Mouse (Mus musculus): ENCODE results near the gene Muc3.

Gene Muc3

DNA sequence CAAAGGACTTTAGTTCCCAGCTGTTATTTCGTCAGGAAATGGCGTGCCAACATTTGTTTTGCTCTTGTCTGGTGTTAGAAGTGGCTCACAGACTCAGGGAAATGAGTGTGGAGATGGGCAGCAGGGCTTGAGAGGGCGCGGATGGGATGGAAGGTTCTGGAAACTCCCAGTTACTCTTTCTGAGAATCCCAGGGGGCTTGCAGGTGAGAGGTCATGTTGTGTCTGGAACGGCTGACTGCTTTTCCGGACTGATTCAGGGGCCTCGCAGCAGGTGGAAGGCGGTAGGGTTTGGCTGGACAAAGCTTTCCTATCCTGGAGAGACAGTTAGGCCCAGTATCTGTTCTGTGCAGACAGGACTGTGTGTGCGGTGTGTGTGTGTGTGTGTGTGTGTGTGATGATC is 55.4 kb downstream of the Muc3 start:
- DNase-seq (ENCODE audit: low spot score), result no peak

DNA sequence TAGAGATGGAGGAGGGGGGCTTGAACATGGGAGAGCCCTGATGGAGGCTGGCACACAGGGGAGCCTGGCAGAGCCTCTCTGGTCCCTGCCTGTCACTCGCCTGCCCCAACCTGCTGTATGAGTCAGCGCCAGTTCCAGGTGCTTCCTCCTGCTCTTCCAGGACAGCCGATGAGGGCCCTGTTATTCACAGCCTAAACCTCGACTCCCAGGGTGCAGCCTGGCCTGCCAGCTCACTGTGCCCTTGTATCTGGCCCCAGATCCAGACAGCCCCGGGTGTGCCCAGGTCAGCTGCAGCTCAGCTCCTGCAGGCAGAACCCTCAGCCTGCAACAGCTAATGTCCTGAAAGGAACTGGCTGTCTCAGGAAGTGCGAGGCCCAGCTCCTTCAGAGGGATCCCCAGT is 57.6 kb downstream of the Muc3 start:
- DNase-seq (ENCODE audit: low spot score), result no peak

DNA sequence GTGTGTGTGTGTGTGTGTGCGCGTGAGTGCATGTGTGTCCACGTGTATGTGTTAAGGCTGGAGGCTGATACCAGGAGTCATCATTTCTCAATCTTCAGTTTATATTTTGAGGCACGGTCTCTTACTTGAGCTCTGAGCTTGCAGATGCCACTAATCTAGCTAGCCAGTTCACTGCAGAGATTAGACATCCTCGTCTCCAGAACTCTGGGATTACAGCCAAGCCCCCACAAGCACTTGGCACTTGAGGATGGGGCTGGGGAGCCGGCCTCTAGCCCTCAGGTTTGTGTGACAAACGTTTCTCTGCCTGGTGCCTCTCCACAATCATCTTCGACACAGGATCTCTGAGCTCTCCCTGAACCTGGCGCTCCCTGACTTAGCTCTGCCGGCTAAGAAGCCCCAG is 58.3 kb downstream of the Muc3 start:
- no peak for DNase-seq (ENCODE audit: low spot score)

- no peak for DNase-seq (ENCODE audit: low spot score)
Observed at GRCm38 (mm10) chr5:137087410-137087809, 61.7 kb downstream of the Muc3 start.

DNA sequence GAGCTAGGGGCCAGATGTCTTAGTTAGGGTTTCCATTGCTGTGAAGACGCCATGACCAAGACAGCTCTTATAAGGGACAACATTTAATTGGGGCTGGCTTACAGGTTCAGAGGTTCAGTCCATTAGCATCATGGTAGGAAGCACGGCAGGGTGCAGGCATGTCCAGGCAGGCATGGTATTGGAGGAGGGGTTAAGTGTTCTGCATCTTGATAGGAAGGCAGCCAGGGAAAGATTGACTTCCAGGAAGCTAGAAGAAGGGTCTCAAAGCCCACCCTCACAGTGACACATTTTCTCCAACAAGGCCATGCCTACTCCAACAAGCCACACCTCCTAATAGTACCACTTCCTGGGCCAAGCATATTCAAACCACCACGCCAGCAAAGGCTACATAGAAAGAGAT is 63.4 kb downstream of the Muc3 start:
- DNase-seq (ENCODE audit: low spot score), result no peak

GRCm38 (mm10) chr5:137085021-137085420 is 64.1 kb downstream of the Muc3 start:
- DNase-seq (ENCODE audit: low spot score), result no peak
